Mouse (Mus musculus): ENCODE data around the gene Pet100.

Gene Pet100

GRCm38 (mm10) chr8:3626971-3627370 is 5.6 kb downstream of the Pet100 start:
- no peak for DNase-seq

DNA sequence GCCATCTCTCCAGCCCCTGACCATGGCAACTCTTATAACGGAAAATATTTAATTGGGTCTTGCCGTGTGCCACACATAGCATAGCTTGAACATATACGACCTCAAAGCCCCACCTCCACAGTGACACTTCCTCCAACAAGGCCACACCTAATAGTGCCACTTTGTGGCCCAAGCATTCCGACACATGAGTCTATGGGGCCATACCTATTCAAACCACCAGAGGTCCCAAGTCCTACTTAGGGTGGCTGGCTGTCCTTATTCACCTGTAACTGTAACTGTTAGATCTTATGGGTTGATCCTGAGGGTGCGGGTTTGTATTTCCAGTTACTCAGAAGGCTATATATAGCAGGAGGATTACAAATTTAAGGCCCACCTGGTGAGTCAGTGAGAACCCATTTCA is 6.7 kb downstream of the Pet100 start:
- DNase-seq: no peak

GRCm38 (mm10) chr8:3630647-3631477 is 9.5 kb downstream of the Pet100 start, which contains the start of gene Stxbp2:
Gene Stxbp2 (plus strand): TSS chr8:3630955.
- peak; percentile 76 for DNase-seq

DNA sequence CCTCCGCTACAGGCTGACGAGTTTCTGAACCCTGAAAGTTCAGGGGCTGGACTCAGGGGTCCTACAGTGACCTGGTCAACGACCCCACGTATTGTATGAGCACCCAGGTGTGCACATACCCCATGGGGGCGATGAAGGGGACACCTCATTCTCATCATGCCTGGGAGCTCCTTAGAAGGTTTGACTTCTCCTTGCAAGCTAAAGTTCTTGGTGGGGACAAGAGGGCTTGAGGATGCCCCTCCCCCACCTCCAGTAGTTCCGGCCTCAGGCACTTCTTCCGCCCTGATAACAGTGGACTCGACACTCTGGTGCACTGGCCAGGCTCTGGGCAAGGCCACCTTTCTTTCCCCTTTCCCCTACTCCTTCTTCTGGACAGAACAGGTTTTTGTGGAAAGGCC is 10.1 kb downstream of the Pet100 start:
- no peak for DNase-seq

DNA sequence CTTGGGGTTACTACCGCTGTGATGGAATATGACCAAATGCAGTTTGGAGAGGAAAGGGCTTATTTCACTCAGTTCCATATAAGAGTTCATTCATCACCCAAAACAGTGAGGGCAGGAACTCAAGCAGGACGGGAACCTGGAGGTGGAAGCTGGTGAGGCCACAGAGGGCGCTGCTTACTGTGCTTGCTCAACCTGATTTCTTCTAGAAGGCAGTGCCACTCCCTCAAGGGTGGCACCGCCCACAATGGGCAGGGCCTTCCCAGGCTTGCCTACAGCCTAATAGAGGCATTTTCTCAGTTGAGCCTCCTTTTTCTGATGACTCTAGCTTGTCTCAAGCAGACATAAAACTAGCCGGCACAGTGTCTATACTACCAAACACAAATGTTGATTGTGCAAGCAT is 24.5 kb downstream of the Pet100 start:
- DNase-seq: peak; percentile 18 to 26

- no peak for DNase-seq
Observed at GRCm38 (mm10) chr8:3646824-3647531, 25.6 kb downstream of the Pet100 start.

DNA sequence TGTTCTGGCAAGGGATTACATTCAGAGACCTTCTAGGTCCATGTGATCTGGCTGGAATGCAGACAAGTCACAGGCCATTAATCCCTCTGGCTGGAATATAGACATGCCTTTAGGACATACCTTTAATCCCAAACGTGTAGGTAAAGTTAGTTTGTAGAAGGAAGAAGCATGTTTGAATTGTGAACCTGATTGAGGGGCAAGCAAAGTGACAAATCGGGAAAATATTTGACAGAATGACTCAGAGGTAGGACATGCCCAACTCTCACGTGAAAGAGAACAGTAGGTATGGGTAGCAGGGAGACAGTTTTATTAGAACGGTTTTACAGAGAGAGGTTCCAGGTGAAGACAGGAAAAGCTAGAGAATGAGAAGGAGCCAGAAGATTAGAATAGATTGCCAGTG is 26.2 kb downstream of the Pet100 start:
- DNase-seq: no peak

GRCm38 (mm10) chr8:3648268-3648667 is 26.9 kb downstream of the Pet100 start:
- DNase-seq: no peak

DNA sequence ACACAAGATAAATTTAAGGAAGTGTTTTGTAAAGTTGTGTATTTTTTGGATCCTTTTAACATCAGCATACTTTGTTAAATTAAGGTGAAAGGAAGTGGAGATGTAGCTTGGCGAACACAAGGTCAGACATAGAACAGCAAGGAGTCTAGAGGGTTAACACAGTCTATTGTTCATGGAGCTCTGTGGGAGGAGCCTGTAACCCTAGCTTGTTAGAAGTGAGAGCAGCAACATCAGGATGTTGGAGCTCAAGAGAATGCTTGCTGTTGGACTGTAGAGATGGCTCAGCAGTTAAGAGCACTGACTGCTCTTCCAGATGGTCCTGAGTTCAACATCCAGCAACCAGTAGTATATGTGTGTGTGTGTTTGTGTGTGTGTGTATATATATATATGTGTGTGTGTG is 27.6 kb downstream of the Pet100 start:
- no peak for DNase-seq

DNA sequence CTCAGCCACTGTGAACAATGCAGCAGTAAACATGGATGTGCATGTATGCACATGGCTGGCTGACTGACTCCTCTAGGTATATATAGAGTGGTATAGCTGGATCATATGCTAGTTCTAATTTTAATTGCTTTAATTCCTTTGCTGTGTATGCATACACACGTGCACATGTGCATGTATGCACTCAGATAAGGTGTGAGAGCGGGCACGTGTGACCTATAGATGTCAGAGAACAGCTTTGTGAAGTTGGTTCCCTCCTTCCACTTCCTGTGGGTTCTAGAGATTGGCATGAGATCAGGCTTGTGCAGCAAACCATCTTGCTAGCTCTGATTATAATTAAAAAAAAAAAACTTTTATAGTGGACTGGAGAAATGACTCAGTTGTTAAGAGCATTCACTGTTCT is 31.5 kb downstream of the Pet100 start:
- DNase-seq: no peak

DNA sequence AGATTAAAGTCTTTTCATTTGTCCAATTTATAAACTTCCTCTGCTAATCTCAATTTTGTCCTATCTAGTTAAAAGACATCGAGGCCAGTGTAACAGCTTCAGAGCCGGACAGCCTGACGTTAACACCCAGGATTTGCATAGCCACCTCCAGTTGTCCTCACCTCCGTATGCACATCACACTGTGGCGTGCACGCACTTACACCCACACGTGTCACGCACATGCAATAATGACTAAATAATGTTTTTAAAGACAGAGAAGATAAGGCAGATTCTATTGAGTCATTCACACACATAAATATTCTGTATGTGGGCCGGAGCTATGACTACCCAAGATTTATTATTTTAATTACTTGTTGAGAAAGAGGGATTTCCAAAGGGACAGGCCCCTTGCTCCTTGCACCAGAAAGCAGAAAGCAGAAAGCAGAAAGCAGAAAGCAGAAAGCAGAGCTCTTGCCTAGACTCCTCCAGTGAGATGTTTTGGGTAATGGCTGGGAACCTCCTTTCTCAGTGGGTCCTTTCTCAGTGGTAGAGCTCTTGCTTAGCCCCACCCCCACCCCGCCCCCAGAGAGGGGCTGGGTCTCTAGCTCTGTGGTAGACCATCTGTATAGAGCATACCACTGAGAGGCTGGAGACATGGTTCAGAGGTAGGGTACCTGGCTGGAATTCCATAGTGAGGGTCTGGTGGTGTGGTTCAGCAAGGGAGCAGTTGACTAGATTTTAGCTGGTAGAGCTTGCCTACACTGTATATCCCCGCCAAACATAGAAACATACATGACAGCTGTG is 33.6 kb downstream of the Pet100 start:
- no peak for DNase-seq

DNA sequence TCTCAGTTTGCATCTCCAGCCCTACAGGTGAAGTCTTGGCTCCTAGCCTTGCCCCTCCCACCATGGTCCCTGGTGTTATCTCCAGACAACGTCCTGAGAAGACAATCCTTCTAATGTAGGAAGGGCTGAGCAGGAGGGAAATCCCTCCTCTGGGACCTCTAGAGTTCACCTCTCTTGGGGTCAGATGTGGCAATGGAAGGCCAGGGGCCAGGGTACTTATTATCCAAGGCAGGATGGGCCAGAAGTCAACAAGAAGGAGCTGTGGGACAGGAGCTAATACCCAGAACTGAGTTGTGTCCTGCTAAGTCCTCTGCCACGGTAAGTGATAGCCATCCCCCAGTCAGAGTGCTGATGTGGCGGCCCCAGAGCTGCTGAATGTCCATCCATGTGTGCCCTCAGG is 34.2 kb downstream of the Pet100 start, which contains the start of gene Retn:
TSS of gene Retn (plus strand) at position 245 of the 400 bp plus-strand sequence.
- no peak for DNase-seq

GRCm38 (mm10) chr8:3656725-3657381 is 35.5 kb downstream of the Pet100 start:
- no peak for DNase-seq

DNA sequence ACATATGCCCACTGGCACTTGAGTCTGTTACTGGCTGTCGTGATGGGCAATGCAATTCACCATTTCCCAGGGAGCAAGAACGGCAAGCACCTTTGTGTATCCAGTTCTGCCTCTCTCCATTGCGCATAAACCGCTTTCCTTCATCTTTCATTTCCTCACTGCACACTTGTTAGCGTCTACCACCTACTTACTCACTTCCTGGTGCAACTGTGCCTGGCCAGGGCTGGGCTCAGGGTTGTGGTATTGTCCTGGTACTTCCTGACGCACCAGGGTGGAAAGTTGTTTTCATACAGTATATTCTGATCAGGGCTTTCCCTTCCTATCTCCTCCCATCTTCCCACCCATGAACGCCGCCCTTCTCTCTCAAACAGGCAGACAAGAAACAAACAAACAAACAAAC is 39.5 kb downstream of the Pet100 start:
- no peak for DNase-seq

- no peak for DNase-seq
Observed at GRCm38 (mm10) chr8:3664405-3664804, 43.1 kb downstream of the Pet100 start.

- DNase-seq: no peak
Observed at GRCm38 (mm10) chr8:3665507-3665906, 44.2 kb downstream of the Pet100 start, which contains the start of gene Mcemp1. Gene Mcemp1 (plus strand): TSS chr8:3665754.

DNA sequence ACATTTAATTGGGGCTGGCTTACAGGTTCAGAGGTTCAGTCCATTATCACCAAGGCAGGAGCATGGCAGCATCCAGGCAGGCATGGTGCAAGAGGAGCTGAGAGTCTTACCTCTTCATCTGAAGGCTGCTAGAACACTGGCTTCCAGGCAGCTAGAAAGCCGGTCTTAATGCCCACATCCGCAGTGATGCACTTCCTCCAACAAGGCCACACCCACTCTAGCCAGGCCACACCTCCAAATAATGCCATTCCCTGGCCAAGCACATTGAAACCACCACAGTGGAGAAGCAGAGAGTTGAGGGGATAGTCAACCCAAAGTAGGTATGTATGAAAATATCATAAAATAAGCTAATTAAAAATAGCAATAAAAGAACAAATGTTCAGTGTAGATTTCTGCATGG is 49.0 kb downstream of the Pet100 start:
- no peak for DNase-seq

GRCm38 (mm10) chr8:3671980-3672491 is 50.7 kb downstream of the Pet100 start, which contains the start of gene Fcor:
Gene Fcor (minus strand): TSS chr8:3672362.
- peak; percentile 73 to 75 for DNase-seq

- DNase-seq: no peak
Observed at GRCm38 (mm10) chr8:3674671-3675070, 53.3 kb downstream of the Pet100 start.
